Mouse (Mus musculus) heart, adult 11 months (tissue): ENCODE measurements around the gene Xpot.

ENCODE experiments used
- DNase-seq: peaks from one replicate; pipeline ENCODE4 v3.0.0; 2022

The Xpot gene

DNA sequence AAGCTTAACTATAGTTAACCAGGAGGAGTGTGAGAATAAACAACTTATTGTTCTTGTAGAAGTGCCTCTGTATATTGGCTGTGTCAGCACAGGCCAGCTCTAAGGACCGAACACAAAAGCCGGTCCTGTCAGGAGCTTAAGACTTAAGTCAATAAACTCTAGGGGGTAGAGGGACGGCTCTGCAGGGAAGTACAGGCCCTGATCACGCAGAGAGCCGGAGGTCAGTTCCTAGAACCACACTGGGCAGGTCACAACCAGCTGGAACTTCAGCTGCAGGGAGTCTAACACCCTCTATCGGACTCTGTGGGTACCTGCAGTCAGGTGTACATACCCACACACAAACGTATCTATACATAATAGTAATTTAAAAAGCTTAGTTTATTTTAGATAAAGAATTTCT, 10.2 kb downstream of the Xpot start:
- no peak for DNase-seq

DNA sequence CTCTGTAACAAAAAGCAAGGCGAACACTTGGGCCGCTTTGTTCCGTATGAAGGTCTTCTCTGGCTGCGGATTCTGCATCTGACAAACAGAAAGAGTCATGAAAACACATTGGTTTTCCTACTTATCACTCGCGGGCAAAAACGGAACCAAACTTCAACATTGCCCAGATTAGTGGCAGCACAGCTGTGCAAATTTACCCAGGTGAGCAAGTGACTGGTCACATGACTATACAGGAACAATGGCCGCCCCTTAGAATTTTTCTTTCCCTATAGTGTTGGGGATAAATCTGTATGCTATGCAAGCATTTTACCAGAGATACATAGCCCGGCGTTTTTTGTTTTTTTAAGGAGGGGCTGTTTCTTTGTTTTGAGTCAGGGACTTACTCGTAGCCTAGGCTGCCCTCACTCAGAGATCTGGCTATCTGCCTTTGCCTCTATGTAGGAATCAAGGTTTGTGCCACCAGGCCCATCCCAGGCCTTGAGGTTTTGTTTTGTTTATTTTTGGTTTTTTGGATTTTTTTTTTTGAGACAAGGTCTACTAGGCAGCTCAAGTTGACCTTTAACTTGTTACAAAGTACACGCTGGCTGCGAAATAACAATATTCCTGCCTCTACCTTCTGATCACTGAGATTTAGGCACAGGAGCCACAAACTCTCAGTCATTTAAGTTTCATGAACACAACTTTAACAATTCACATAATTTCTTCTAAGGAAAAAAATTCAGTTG, 10.8 kb downstream of the Xpot start:
- DNase-seq: no peak

DNA sequence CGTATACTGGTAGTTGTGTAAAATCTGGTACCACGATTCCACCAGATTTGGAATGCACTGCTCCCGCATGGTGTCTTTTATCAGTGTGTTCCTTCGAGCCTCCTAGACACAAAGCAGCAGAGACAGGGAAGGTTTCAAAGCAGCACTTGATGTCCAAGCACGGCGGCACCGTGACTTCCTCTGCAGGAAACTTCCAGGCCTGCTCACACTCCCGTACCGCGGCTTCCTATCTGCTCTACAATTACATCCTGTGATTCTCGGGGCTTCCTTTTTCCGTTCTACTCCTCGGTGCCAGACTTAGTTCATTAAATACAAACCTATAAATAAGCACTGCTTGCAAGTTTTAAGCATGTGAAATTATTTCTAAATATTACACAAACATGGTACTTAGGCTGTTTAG, 12.6 kb downstream of the Xpot start:
- peak; percentile 97 for DNase-seq

DNA sequence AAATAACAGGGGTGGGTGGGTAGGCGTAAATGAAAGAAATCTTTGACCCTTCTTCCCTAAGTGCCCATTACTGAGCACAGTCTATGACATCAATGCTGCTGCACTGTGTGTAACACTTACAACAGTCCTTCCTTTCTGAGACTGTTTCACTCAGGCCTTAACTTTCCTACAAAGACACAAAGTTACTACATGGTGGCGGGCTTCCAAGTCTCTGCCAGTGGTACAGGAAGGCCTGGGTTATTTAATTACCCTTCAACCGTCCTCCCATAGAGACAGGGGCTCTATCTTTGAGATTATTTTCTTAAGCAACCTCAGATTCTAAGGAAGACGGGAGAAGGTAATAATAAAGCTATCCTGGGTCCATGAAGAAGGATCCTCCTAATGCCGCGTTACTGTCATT, 13.7 kb downstream of the Xpot start:
- no peak for DNase-seq

DNA sequence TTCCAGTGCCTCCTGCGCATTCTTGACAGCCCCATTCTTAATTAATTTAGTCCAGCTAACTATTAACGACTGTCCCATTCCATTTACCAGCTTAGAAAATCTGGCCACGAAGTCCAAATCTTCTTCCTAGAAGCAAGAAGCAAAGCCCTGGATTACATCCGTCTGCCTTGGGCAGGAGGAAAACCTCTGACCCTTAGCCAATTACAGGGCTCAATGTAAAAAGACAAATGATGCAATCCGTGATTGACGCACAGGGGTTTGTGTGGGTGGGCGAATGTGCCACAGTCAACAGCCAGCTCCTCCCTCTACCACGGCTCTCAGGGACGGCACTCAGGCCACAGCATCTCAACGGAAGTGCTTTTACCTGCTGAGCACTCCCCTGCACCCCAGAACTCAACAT, 14.5 kb downstream of the Xpot start:
- no peak for DNase-seq

DNA sequence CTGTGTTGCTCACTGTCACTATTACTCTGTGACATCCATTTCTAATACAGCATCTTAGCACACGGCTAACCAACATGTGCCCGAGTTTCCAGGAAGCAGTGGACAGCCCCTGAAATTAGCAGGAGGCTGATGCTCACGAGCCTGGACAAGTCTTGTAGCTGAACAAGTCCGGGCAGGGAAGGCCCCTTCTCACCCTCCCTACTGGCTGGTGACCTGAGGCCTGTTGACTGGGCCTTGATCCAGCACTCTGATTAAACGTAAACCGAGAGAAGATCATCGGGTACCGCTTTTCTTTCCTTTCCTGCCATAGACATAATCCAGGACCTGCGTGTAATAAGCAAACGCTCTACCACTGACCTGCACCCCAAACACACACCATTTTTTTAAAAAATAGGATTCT, 18.0 kb downstream of the Xpot start:
- no peak for DNase-seq

DNA sequence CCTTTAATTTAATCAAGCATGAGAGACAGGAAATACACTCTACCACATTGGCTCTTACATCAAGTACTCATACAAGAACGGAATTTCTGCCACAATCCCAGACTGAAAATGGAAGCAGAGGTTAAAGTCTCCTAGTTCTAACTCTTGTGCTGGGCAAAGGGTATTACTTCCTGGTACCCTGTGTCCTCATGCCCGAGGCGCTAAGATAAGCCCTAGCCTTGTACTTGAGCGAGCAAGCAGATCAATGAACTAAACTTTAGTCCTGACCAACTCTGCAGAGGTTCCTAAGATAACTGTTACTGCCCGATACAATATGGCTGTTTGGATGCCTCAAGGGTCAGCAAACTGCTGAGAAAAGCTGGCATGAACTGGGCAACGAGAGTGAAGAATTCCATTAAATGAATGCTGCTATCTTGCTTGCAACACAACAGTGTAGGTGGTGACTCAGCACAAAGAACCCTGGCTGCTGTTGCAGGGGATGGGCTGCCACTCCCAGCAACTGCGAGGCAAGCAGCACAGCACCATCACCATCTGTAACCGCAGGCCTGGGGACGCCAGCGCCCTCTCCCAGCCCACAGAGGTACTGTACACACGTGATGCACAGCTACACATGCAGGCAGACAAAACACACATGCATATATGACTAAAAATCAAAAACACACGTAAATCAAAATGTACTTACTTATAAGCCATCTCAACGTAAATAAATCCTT, 21.3 kb downstream of the Xpot start:
- no peak for DNase-seq

DNA sequence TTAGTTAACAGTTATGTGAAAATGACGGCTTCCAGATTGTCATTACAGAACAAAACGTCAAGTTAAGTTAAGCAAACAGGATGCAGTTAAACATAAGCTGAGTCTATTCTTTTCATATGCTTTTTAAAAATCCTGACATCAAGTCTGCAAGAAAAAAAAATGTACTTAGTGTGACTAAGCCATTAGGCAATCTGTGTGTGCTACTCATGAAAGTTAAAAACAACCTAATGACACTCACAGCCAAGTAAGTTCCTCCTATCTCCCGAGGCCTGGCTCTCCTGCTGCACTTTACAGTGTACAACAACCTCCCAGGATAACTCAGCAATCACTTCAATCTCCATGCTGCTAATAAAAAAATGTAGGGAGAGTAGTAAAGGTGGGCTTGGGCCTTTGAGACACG, 22.6 kb downstream of the Xpot start:
- no peak for DNase-seq

DNA sequence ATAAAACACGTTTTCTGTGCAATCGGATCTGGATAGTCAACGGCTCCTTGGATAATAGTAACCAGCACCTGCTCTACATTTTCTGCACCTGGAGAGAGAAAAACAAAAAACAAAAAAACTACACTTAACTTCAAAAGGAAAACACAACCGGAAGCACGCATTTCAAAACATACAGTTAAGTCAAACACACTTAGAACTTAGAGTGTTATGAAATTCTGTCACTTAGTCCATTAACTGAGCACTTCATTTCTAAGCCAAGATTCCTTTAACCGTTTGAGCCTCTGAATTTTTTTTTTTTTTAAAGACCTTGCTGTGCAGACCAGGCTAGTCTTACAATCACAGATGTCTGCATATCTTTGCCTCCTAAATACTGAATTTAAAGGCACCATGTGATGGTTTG, 24.9 kb downstream of the Xpot start:
- DNase-seq: no peak

DNA sequence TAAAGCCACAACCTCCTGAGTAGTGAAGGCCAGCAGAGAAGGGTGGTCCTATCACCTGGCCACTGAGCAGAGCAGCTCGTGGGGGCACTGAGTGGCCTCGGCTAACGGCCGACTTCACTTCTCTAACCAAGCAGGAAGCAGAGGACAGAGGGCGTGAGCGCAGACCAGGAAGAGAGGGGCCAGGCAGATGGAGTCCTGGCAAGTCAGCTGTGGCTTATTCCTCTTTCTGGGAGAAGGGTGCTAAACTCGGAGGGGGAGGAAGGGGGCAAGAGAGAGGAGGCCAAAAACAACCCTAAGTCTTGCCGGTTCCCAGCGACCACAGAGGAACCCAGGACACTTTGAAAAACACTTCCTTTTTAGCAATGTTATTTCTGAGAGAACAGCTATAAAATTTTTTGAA, 29.6 kb downstream of the Xpot start:
- DNase-seq: peak; percentile 96

DNA sequence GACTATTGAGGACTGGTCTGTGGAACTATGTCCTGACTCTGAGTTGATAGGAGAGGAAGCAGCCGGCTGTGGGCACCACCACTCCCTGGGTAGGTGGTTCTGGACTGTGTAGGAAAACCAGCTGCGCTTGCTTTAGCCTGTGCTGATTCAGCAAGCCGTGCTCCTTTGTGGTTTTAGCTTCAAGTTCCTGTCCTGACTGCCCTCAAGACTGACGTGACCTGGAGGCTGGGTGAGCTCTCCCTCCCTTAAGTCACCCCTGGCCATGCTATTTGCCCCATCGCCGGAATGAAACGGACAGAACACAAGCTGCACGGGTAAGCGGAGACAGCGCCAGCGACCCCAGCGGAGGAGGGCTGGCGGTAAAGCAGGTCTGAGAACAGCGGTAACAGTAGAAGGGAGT, 35.0 kb downstream of the Xpot start:
- DNase-seq: peak; percentile 97

DNA sequence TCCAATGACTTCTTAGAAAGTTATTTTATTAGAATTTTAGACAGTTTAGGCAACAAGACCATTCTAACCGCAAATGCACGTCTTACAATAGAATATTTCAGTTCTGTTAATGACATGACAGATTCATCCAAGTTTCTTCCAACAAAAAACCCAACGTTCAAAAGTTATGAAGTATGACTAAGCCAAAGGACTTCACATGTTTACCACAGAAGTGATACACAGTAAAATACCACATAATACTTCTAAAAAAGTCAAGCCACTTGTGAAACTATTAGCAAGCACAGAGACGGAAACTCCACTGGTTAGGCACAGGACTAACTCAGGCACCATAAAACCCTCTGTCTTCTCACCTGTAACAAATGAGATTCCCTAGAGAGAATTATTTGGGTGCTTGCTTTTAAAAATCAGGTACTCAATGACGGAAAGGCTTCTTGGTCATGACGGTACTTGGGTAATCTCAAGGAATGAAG, 38.7 kb downstream of the Xpot start:
- no peak for DNase-seq

DNA sequence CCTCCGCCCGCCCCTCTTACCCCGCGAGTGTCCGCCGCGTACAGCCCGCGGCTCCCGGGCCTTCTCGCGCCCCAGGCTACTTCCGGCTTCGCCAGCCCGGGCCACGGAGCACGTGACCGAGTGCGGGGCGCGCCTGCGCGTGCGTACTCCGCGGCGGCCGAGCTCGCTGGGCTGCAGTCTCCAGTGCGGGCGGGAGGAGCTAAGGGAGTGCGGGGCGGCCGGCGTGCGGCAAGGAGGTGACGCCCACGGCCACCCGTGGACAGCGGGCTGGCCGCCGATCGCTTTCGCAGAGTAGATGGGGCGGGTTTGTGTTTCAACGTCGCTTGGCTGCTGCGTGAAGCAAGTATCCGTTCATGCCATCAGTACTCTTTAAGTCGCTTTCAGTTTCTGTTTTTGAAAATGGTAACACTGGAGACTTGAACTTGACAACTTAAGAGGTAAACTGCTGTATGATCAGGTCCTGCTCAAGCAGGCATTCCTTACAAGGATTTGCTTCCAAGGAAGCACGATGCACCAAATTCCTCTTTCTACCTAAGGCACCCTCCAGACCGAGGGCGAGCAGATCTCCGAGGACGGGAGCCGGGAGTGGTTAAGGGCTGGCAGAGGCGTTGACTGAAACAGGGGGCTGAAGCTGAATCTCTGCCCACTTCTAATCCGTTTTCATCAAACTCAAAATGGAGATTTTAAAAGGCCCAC, 39.3 kb downstream of the Xpot start, which contains the start of gene Tbk1:
Gene Tbk1 (minus strand): TSS at position 113 of the 696 bp plus-strand sequence.
- peak; percentile 100 for DNase-seq

DNA sequence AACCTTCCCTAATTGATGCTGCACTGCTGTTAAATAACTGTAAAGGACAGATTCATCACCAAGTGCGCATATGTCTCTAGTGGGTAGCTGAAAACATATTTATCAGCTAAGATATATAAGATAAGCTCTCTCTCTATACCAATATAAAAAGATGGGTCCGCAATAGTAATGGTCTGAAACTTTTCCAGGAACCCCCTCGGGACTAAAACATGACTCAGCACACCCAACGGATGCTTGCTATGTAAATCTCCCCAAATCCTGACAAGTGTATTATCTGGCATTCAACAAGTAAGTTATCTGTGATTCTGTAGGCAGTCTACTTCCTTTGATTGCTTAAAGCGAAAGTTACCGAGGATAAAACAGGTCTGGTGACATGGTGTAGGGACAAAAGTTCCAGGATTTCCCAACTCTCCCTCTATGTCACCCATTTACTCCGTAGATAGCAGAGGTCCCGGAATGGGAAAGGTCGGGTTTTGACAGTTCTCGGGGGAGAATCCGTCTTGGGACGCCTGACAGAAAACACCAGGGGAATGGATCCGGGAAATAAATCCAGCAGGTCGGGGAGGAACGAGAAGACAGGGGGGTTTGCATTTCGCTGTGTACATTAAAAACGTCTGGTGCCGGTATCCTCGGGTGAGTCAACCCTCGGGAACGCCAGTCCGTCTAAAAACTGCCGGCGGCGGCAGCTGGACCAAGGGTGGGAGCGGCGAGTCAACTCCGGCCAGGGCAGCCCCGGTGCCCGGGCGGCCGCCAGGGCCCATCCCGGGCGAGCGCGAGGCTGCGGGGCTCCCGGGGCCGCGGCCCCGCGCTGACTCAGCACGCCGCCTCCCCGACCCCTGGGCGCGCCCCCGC, 40.1 kb downstream of the Xpot start:
- DNase-seq: no peak

DNA sequence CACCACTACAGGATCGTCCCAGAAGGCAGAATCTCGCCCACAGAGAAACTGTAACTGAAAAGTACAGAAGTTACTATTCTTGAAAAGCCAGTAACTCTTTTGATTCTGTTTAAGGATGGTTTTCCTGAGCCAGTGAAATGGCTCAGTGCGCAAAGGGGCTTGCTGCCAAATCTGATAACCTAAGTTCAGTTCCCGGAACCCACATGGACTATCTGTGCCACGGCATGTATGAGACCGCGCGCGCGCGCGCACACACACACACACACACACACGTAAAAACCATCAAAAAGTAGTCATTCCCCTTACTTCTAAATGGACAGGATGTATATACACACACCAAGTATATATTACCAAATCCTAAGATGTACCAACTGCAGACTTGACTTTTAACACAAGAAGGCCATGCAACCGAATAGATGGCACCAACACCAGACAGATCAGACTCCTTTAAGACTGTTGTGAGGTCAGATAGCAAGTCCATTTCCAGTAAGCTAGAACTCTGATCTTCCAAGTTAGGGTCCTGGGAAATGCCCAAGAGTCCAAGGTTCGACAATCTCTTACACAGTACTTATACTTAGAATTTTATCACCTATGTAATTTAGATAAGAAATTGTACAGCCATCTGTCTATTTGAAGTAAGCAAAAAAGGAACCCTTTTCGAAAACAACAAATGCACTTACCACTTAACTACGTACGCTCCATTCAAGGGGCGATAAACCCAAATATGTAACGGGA, 40.9 kb downstream of the Xpot start:
- peak; percentile 74 for DNase-seq

DNA sequence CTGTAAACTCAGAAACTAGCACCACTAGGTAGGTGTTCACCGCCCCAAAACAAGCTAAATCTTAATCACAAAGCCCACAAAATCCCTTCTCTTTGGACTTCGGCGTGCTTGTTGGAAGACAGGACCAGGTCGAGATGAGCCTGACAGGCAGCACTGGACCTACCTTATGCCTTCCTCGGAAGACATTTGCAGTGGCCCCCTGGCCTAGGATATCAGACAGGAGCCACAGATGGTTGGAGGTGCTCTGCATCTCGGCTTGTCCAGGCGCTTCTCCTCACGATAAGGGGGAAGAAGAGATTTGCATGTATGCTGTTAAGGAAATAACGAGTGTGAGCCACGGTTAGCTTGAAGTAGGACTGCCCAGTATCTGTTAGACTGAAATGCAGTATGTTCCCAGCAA, 42.1 kb downstream of the Xpot start:
- peak; percentile 85 for DNase-seq

DNA sequence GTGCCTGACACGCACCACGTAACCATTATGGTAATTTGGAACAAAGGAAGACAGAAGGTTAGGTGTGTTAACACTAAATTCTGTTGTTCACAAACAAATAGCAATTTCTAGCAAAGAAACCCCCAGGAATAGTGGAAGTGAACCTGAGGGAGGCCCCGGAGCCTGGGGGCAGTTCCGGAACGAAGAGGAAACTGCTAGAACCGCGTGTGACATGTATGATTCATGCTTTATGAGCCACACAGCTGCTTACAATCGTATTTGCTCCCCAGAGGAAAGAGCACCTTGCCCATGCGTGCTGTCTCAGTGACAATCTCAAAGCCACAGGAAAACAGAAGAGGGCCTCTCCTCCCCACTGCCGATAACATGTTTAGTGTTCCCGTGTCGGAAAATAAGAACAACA, 43.1 kb downstream of the Xpot start:
- DNase-seq: no peak

DNA sequence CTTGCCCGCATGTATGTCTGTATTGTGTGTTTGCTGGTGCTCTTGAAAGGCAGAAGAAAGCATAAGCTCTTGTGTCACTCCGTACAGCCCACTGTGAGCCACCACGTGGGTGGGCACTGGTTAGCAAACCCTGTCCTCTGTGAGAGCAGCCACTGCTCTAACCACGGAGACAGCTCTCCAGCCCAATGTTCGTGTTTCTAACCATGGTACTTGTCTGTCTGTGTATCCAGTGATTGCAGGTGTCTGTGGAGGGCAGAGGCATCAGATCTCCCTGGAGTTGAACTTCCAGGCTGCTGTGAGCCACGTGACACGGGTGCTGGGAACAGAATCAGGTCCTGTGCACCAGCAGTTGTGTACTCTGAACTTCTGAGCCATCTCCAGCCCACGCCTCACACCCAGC, 43.8 kb downstream of the Xpot start:
- DNase-seq: peak; percentile 82

DNA sequence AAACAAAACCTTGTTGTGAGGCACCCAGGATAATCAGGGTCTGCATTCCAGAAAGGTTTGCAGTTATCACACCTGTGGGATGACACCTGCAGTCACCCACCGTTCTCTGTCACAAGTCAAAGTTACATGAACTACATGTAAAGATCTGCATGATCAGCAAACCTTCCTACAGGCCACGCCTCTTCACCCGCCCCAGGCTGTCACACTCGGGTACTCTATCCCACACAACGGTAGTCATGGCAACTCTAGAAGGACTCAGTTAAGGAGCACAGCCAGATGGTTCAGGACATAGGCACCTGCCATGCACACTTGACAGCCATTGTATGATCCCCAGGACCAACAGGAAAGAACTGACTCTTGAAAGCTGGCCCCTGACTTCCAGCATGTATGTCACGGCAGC, 44.7 kb downstream of the Xpot start:
- DNase-seq: peak; percentile 83

DNA sequence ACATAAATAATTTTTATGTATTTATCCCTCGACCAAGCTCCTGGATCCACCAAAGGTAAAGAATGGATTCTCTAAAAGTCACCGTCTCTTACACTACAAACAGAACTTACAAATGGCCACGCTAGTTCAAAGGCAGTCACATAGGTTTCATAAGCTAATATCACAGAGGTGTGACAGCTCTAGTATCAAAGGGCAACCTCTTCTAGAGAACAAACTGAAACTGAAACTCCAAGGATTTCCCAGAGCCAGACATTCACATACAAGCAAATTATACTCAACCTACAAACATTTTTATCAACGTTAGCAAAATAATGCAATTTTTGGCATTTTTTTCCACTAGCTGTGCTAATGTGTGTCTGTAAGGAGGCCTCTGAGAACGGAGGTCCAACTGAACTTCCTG, 45.8 kb downstream of the Xpot start:
- peak; percentile 1 for DNase-seq

DNA sequence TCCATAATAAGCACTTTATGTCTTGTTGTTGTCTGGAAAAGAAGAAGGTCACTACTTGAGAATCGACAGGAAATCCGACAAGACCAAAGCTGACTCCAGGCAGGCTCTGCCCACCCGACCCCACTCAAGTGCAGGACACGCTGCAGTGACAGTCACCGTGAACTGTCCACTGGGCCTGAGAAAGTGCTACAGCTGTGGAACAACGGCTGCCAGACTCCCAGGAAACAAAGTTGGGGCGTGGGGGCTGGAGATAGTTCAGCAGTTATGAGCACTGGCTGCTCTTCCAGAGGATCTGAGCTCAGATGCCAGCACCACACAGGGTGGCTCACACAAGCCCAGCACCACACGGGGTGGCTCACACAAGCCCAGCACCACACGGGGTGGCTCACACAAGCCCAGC, 49.8 kb downstream of the Xpot start:
- peak; percentile 66 for DNase-seq

DNA sequence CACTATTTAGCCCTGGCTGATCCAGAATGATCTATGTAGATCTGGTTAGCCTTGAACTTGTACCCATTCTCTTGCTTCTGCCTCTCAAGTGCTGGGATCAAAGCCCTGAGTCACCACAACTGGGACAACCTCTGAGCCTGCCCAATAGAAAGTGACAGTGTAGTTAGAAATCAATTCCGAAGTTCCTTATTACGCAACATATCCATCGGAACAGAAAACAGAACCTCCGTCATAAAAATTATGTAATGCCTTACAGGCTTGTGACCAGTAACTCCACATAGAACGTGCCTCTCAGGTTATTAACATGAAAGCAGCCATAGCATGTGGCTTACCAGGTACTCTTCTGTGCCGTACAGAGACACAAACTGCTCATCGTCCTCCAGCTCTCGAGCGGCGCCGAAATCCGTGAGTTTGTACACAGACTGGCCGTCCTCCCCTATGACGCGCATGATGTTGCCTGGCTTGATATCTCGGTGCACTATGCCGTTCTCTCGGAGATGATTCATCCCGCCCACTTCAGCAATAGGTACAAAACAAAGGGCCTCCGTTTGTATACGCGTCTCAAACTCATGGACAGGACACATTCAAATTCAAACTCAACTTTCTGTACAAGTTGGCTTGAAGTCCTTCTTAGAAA, 54.5 kb downstream of the Xpot start:
- DNase-seq: peak; percentile 82
